Mouse (Mus musculus) cerebellum, adult 2 months (tissue): ENCODE measurements around the gene Rcc1.

ENCODE experiments used
- CTCF ChIP-seq: fragments of 200-500 bp; IDR thresholded peaks from 2 replicates; pipeline ENCODE4 v1.5.1; 2011; ENCODE audit warnings: low read depth, mild to moderate bottlenecking, control low read depth, low read length, moderate library complexity, borderline replicate concordance; ENCODE audit not compliant: insufficient read depth
- POLR2A ChIP-seq: fragments of 200-500 bp; IDR thresholded peaks from 2 replicates; pipeline ENCODE4 v1.6.1; 2011; ENCODE audit warnings: low read length, control low read depth, borderline replicate concordance; ENCODE audit not compliant: insufficient read depth

GRCm38 (mm10) chr4:132391063-132391740, 37.8 kb upstream of the Rcc1 start:
- TF ChIP-seq CTCF (no peak), POLR2A (no peak)
